Mouse (Mus musculus) heart, adult 2 months (tissue): ENCODE measurements around the gene Rb1. TPM values are rescaled to one million over a fixed set of nuclear protein-coding genes. Genes with fewer than 3 reads are reported as not detected.

Experiments
- DNase-seq, 2 experiments: peaks; one replicate each; pipeline ENCODE4 v3.0.0; 2021
- H3K27ac ChIP-seq: fragments of 200-600 bp; 2 replicates; pipeline ENCODE4 v1.8.1; 2022
- H3K27me3 ChIP-seq: fragments of 200-500 bp; 2 replicates; pipeline ENCODE4 v1.6.1; 2012; ENCODE audit warnings: mild to moderate bottlenecking, low read length, inconsistent platforms, mixed read lengths; ENCODE audit not compliant: control insufficient read depth, insufficient read depth
- H3K36me3 ChIP-seq: fragments of 200-500 bp; 2 replicates; pipeline ENCODE4 v1.6.1; 2012; ENCODE audit warnings: low read length, inconsistent platforms; ENCODE audit not compliant: control insufficient read depth, insufficient read depth
- H3K4me1 ChIP-seq: fragments of 200-500 bp; 2 replicates; pipeline ENCODE4 v1.6.1; 2011; ENCODE audit warnings: low read length; ENCODE audit not compliant: control insufficient read depth, insufficient read depth
- H3K4me3 ChIP-seq: fragments of 200-600 bp; 2 replicates; pipeline ENCODE4 v1.8.1; 2022
- H3K79me2 ChIP-seq: fragments of 200-500 bp; replicated peaks from 2 replicates; pipeline ENCODE4 v1.6.1; 2012; ENCODE audit warnings: mild to moderate bottlenecking, inconsistent platforms, low read length, moderate library complexity, mixed read lengths; ENCODE audit not compliant: control insufficient read depth, insufficient read depth
- H3K9ac ChIP-seq: fragments of 200-500 bp; 2 replicates; pipeline ENCODE4 v1.6.1; 2012; ENCODE audit warnings: low read depth, mild to moderate bottlenecking, control low read depth, inconsistent platforms, low read length, mixed read lengths
- CTCF ChIP-seq: fragments of 200-600 bp; IDR thresholded peaks from 2 replicates; pipeline ENCODE4 v1.8.1; 2022; ENCODE audit warnings: antibody characterized with exemption, mild to moderate bottlenecking, moderate library complexity
- EP300 ChIP-seq: fragments of 200-500 bp; IDR thresholded peaks from 2 replicates; pipeline ENCODE4 v1.6.1; 2011; ENCODE audit warnings: low read depth, low read length, control low read depth; ENCODE audit not compliant: insufficient read depth
- POLR2A ChIP-seq: fragments of 200-500 bp; IDR thresholded peaks from 2 replicates; pipeline ENCODE4 v1.6.1; 2011; ENCODE audit warnings: mild to moderate bottlenecking, low read depth, low read length, control low read depth; ENCODE audit not compliant: insufficient read depth
- WGBS: fragments of 180-500 bp; shearing (Covaris S2); methylation state at CpG from one replicate; pipeline ENCODE4 v1.1.7; 2018; 5-methylcytosine and 5-hydroxymethylcytosine counted together
- intact Hi-C: fragments of 180-260 bp; cut with DNase I; formaldehyde crosslinking; loops from one replicate; pipeline ENCODE4 v1.15.1; 2025
- polyA plus RNA-seq: library from polyadenylated mRNA; depleted of rRNA; stranded (reverse); fragments of >200 nt; gene quantifications from 2 replicates; pipeline ENCODE4 v1.2.3, GENCODE M21; 2012
- total RNA-seq, 2 experiments: library from RNA; stranded (reverse); gene quantifications; 2 replicates each; pipeline ENCODE4 v1.2.3; 2021

The Rb1 gene
- total and polyA plus RNA-seq, 3 experiments = 5.1 to 19.2 (median 18.2) TPM

DNA sequence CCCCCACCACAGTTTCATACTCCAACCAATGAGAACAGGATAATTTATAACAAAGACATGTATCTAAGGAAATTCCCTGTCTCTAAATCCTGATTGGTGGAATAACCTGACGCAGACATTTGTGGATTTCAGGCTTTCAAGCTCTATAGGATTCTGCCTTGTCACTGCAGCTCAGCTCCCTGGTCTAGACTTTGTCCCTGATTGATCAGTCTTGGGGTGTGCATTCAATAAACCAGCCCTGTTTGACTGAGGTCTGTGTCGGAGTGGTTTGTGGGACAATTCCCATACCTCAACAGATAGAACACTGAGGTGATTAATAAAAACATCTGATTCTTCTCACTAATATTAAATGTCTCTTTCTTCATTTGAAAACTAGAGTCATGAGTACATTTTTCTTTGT lies 75.6 kb downstream of the Rb1 start:
- WGBS = 98% methylated on average over 2 of the region's 2 CpGs
- intact Hi-C loops = no loop called here
- Histone ChIP-seq H3K4me3 (no peak overlapping the region), H3K79me2 (no peaks in the 10 kb centered on the region), H3K36me3 (peaks cover 18% of the 10 kb centered on the region), H3K9ac (no peak overlapping the region), H3K27ac (no peak overlapping the region), H3K4me1 (peaks cover 3% of the 10 kb centered on the region), H3K27me3 (no peaks in the 10 kb centered on the region)
- no peak for TF ChIP-seq EP300
- TF ChIP-seq CTCF = no peak
- no peak for TF ChIP-seq POLR2A
- no peak for DNase-seq

DNA sequence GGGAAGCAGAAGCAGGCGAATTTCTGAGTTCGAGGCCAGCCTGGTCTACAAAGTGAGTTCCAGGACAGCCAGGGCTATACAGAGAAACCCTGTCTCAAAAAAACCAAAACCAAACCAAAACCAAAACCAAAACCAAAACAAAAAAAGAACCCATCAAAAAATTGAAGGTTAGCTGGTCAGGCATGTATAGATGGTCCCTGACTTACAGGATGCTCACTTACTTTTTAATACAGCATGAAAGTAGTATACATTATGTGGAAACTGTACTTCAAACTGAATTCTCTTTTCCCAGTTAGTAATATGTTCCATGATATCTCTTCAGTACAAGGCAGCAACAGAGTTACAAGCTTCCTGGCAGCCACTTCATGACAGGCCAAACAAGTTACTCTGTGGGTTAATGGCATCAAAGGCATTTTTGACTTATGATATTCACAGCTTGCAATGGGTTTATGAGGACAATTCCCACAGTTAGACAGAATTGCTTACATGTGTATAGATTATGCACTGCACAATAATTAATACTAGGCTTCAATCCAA lies 81.5 kb downstream of the Rb1 start:
- H3K27me3 ChIP-seq = no peaks in the 10 kb centered on the region
- 82% methylated on average over 2 of the region's 2 CpGs for WGBS
- intact Hi-C loops = no loop called here
- H3K4me3 ChIP-seq = no peak overlapping the region
- no peak overlapping the region for H3K27ac ChIP-seq
- no peak for DNase-seq
- no peaks in the 10 kb centered on the region for H3K79me2 ChIP-seq
- H3K36me3 ChIP-seq = peaks cover 10% of the 10 kb centered on the region
- no peak overlapping the region for H3K9ac ChIP-seq
- no peaks in the 10 kb centered on the region; the same call in 1 of the 2 replicates for H3K4me1 ChIP-seq
- TF ChIP-seq EP300 (no peak), CTCF (no peak), POLR2A (no peak)

GRCm38 (mm10) chr14:73239857-73240256 lies 85.8 kb downstream of the Rb1 start:
- TF ChIP-seq EP300 = no peak

DNA sequence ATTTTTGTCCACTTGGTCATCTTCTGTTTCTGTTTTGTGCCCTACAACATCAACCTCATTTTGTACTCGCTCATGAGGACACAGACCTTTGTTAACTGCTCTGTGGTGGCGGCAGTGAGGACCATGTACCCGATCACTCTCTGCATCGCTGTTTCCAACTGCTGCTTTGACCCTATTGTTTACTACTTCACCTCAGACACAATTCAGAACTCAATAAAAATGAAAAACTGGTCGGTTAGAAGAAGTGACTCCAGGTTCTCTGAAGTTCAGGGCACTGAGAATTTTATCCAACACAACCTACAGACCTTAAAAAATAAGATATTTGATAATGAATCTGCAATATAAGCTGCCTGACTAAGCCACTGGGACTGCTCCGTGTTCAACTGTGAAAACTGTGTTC lies 86.3 kb downstream of the Rb1 start:
- no peaks in the 10 kb centered on the region for H3K27me3 ChIP-seq
- H3K27ac ChIP-seq = peak overlapping the region; percentile 89
- intact Hi-C loops = loop anchor here (2.0 to 5.0 kb wide), 5 partner anchors 14 to 96 kb away; partner anchors contain the start of gene Rb1
- H3K36me3 ChIP-seq = peaks cover 7% of the 10 kb centered on the region
- no peak for DNase-seq
- TF ChIP-seq EP300 (no peak), CTCF (no peak), POLR2A (no peak)
- WGBS = 0% methylated on average over 6 of the region's 6 CpGs
- peaks cover 10% of the 10 kb centered on the region for H3K4me1 ChIP-seq
- H3K9ac ChIP-seq = peak overlapping the region; percentile 73
- H3K79me2 ChIP-seq = no peaks in the 10 kb centered on the region
- H3K4me3 ChIP-seq = peak overlapping the region; percentile 62

More at GRCm38 (mm10) chr14:73239857-73240256, 85.8 kb downstream of the Rb1 start:
- no peaks in the 10 kb centered on the region for H3K27me3 ChIP-seq
- H3K4me3 ChIP-seq = peak overlapping the region; percentile 62
- H3K36me3 ChIP-seq = peaks cover 9% of the 10 kb centered on the region
- peak overlapping the region; percentile 89 for H3K27ac ChIP-seq
- WGBS = 25% methylated on average over 3 of the region's 3 CpGs
- intact Hi-C loops = loop anchor here (2.0 to 5.0 kb wide), 5 partner anchors 13 to 97 kb away; partner anchors contain the start of gene Rb1
- peaks cover 6% of the 10 kb centered on the region; the same call in 1 of the 2 replicates for H3K4me1 ChIP-seq
- H3K9ac ChIP-seq = no peak overlapping the region
- H3K79me2 ChIP-seq = no peaks in the 10 kb centered on the region
- DNase-seq = no peak

GRCm38 (mm10) chr14:73238498-73239250 lies 86.9 kb downstream of the Rb1 start:
- Histone ChIP-seq H3K27me3 (no peaks in the 10 kb centered on the region), H3K4me3 (peak overlapping the region; percentile 62), H3K27ac (peak overlapping the region; percentile 89), H3K36me3 (peaks cover 9% of the 10 kb centered on the region), H3K9ac (peak overlapping the region; percentile 70), H3K79me2 (no peaks in the 10 kb centered on the region), H3K4me1 (peaks cover 10% of the 10 kb centered on the region)
- peak; percentile 57 to 59 for DNase-seq
- no peak for TF ChIP-seq EP300
- TF ChIP-seq POLR2A = peak; percentile 37; the same call in 1 of the 2 replicates
- TF ChIP-seq CTCF = no peak
- under 1% methylated on average over 20 of the region's 20 CpGs for WGBS
- intact Hi-C loops = loop anchor here (2.0 to 5.0 kb wide), 5 partner anchors 14 to 96 kb away; partner anchors contain the start of gene Rb1

DNA sequence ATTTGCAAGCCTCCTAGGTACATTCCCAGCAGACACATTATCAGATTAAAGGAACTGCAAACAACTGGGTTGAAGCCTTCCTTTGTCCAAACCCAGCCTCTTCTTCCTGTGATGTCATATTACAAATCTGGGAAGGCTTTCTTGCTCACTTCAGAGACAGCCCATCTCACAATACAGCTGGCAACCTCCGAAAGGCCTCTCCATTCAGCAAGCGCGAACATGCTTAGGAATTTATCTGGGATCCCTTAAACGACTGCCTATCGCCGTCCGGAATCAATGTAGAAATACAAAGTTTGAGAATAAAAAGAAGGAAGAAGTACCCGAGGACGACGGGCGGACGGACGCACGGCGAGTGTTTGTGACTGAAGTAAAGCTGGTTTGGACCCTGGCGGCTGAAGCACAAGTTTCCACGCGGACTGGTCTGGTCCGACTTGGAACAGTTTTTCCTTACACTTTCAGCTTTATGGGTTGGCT lies 87.7 kb downstream of the Rb1 start, which contains the start of gene Lpar6:
Gene Lpar6, plus strand, starts transcription at position 48 of the 474 bp plus-strand sequence.
- Histone ChIP-seq H3K27ac (peak within 1 kb of the TSS; percentile 89), H3K4me1 (peaks cover 10% of the 10 kb centered on the region), H3K4me3 (peak within 1 kb of the TSS; percentile 62), H3K27me3 (no peaks in the 10 kb centered on the region), H3K36me3 (peaks cover 9% of the 10 kb centered on the region), H3K9ac (peak within 1 kb of the TSS; percentile 70), H3K79me2 (no peaks in the 10 kb centered on the region)
- peak; percentile 76 to 80 for DNase-seq
- under 1% methylated on average over 19 of the region's 19 CpGs for WGBS
- TF ChIP-seq POLR2A (peak; percentile 99), CTCF (peak; percentile 38), EP300 (peak; percentile 79)
- intact Hi-C loops = loop anchor here (2.0 to 5.0 kb wide), 5 partner anchors 15 to 95 kb away; partner anchors contain the start of gene Rb1
